Mouse (Mus musculus) A20 (cell line): ENCODE measurements at regions not wholly inside any gene's neighbourhood (a gene's known extent, or its start where the extent isn't known, plus 50 kb on each side); places are given as distances from the start of the nearest gene placed in this dataset.
A peak's percentile ranks its signal among the peaks of the same experiment; 100 is the strongest.

Experiments
- DNase-seq: peaks from one replicate; pipeline ENCODE4 v3.0.0-alpha.2; 2011; ENCODE audit warnings: low read depth, low spot score

- no peak for DNase-seq
Observed at GRCm38 (mm10) chr13:43724161-43724560, 60.4 kb upstream of the Cd83 start.

- peak; percentile 73 for DNase-seq
Observed at GRCm38 (mm10) chr13:43725698-43726097, 58.9 kb upstream of the Cd83 start.

- DNase-seq: no peak
Observed at GRCm38 (mm10) chr13:43726895-43727341, 57.7 kb upstream of the Cd83 start.

- no peak for DNase-seq
Observed at GRCm38 (mm10) chr13:43729617-43730016, 55.0 kb upstream of the Cd83 start.

GRCm38 (mm10) chr13:43733061-43733460 is 51.5 kb upstream of the Cd83 start:
- DNase-seq: no peak

DNA sequence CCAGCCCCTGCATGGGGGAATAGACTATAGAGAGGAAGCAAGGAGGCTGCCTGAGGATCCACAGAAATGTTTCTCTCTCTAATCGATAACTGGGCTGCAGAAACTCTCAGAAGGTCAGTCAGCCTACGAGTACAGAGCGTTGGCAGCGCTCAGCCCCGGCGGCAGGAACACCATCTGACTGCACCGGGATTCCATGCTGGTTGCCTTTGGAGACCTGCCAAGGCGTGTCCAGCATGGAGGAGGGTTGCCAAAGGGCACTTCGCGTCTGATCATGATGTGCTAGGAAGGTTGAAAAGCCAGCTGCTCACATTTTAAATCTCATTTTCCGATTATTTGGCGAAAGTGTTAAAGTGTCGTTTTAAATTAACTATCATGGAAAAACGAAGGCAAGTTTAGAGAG is 49.9 kb upstream of the Cd83 start:
- no peak for DNase-seq
